Mouse (Mus musculus): ENCODE measurements around the gene Setd1b.

- TF ChIP-seq POLR2A (IDR thresholded peaks at IDR 0.05; ENCODE audit: extremely low read depth, insufficient read depth, low read length): no peak
- TF ChIP-seq CTCF (IDR thresholded peaks at IDR 0.05; ENCODE audit: low read depth, low read length): no peak
Measured at GRCm38 (mm10) chr5:123109452-123110203, 32.4 kb upstream of the Setd1b start.
